Mouse (Mus musculus) macrophage (primary cell): ENCODE data around the gene Dnaaf5. TPM values are rescaled to one million over a fixed set of nuclear protein-coding genes. Genes with fewer than 3 reads are reported as not detected.

ENCODE experiments used
- H3K27ac ChIP-seq: fragments of 350-480 bp; formaldehyde crosslinking; 2 replicates; pipeline ENCODE4 v1.9.0; 2021
- H3K36me3 ChIP-seq: fragments of 350-480 bp; formaldehyde crosslinking; 2 replicates; pipeline ENCODE4 v1.9.0; 2021; ENCODE audit errors: inconsistent target
- H3K4me3 ChIP-seq: fragments of 350-480 bp; formaldehyde crosslinking; 2 replicates; pipeline ENCODE4 v1.9.0; 2021; ENCODE audit errors: inconsistent target
- H3K79me2 ChIP-seq: fragments of 350-480 bp; formaldehyde crosslinking; 2 replicates; pipeline ENCODE4 v1.9.0; 2021; ENCODE audit errors: inconsistent target
- WGBS: methylation state at CpG from one replicate; pipeline ENCODE4 v1.1.7; 2026; ENCODE audit warnings: inconsistent platforms; ENCODE audit not compliant: missing documents; 5-methylcytosine and 5-hydroxymethylcytosine counted together
- polyA plus RNA-seq: library from polyadenylated mRNA; stranded (reverse); fragments of 250-400 nt; gene quantifications from 3 replicates; pipeline ENCODE4 v1.2.4, GENCODE M21; 2018; ENCODE audit warnings: inconsistent platforms

The Dnaaf5 gene
- polyA plus RNA-seq, 1 experiment from 2014 or later, result 7.0 TPM

- Histone ChIP-seq H3K4me3 (no peak overlapping the region), H3K36me3 (peaks cover 19% of the 10 kb centered on the region; the same call in 1 of the 2 replicates), H3K79me2 (no peaks in the 10 kb centered on the region), H3K27ac (no peak overlapping the region)
- 72% methylated on average over 8 of the region's 8 CpGs for WGBS
These were observed 10.9 kb downstream of the Dnaaf5 start for GRCm38 (mm10) chr5:139160899-139161298.

- Histone ChIP-seq H3K4me3 (no peak overlapping the region), H3K27ac (no peak overlapping the region), H3K36me3 (peaks cover 18% of the 10 kb centered on the region; the same call in 1 of the 2 replicates), H3K79me2 (no peaks in the 10 kb centered on the region)
- 50% methylated on average over 10 of the region's 10 CpGs for WGBS
These were observed 11.6 kb downstream of the Dnaaf5 start for GRCm38 (mm10) chr5:139161632-139162031.

- no peaks in the 10 kb centered on the region for H3K79me2 ChIP-seq
- no peak overlapping the region for H3K27ac ChIP-seq
- H3K4me3 ChIP-seq, result no peak overlapping the region
- H3K36me3 ChIP-seq, result peaks cover 29% of the 10 kb centered on the region
- WGBS, result 49% methylated on average over 6 of the region's 6 CpGs
These were observed 16.8 kb downstream of the Dnaaf5 start for GRCm38 (mm10) chr5:139166781-139167361.

- Histone ChIP-seq H3K27ac (no peak overlapping the region), H3K4me3 (no peak overlapping the region), H3K79me2 (no peaks in the 10 kb centered on the region), H3K36me3 (peaks cover 29% of the 10 kb centered on the region)
- 80% methylated on average over 1 of the region's 1 CpGs for WGBS
These were observed 17.5 kb downstream of the Dnaaf5 start for GRCm38 (mm10) chr5:139167548-139167947.

- peaks cover 12% of the 10 kb centered on the region for H3K36me3 ChIP-seq
- WGBS, result 85% methylated on average over 4 of the region's 4 CpGs
These were observed 21.9 kb downstream of the Dnaaf5 start for GRCm38 (mm10) chr5:139171929-139172328.

GRCm38 (mm10) chr5:139174141-139174540, 24.1 kb downstream of the Dnaaf5 start:
- 66% methylated on average over 10 of the region's 10 CpGs for WGBS
- no peaks in the 10 kb centered on the region for H3K79me2 ChIP-seq
- H3K36me3 ChIP-seq, result peaks cover 20% of the 10 kb centered on the region; the same call in 1 of the 2 replicates
- no peak overlapping the region for H3K4me3 ChIP-seq
- H3K27ac ChIP-seq, result no peak overlapping the region

More at GRCm38 (mm10) chr5:139171929-139172328, 21.9 kb downstream of the Dnaaf5 start:
- Histone ChIP-seq H3K79me2 (no peaks in the 10 kb centered on the region), H3K27ac (no peak overlapping the region), H3K4me3 (no peak overlapping the region)

GRCm38 (mm10) chr5:139174556-139175547, 24.8 kb downstream of the Dnaaf5 start:
- peaks cover 20% of the 10 kb centered on the region; the same call in 1 of the 2 replicates for H3K36me3 ChIP-seq
- no peaks in the 10 kb centered on the region for H3K79me2 ChIP-seq
- H3K4me3 ChIP-seq, result no peak overlapping the region
- no peak overlapping the region for H3K27ac ChIP-seq
- 52% methylated on average over 7 of the region's 10 CpGs for WGBS

- Histone ChIP-seq H3K4me3 (no peak overlapping the region), H3K36me3 (peaks cover 16% of the 10 kb centered on the region; the same call in 1 of the 2 replicates), H3K79me2 (no peaks in the 10 kb centered on the region), H3K27ac (no peak overlapping the region)
- 30% methylated on average over 11 of the region's 11 CpGs for WGBS
These were observed 29.0 kb downstream of the Dnaaf5 start for GRCm38 (mm10) chr5:139178895-139179631.

GRCm38 (mm10) chr5:139183131-139183530, 33.1 kb downstream of the Dnaaf5 start:
- no peaks in the 10 kb centered on the region for H3K79me2 ChIP-seq
- peaks cover 11% of the 10 kb centered on the region; the same call in 1 of the 2 replicates for H3K36me3 ChIP-seq
- WGBS, result 97% methylated on average over 2 of the region's 2 CpGs
- H3K4me3 ChIP-seq, result no peak overlapping the region
- H3K27ac ChIP-seq, result no peak overlapping the region

GRCm38 (mm10) chr5:139183601-139184000, 33.6 kb downstream of the Dnaaf5 start:
- no peaks in the 10 kb centered on the region for H3K79me2 ChIP-seq
- no peak overlapping the region for H3K27ac ChIP-seq
- peaks cover 6% of the 10 kb centered on the region; the same call in 1 of the 2 replicates for H3K36me3 ChIP-seq
- no peak overlapping the region for H3K4me3 ChIP-seq
- over 99% methylated on average over 7 of the region's 9 CpGs for WGBS

- H3K4me3 ChIP-seq, result no peak overlapping the region
- H3K27ac ChIP-seq, result no peak overlapping the region
- peaks cover 6% of the 10 kb centered on the region; the same call in 1 of the 2 replicates for H3K36me3 ChIP-seq
- WGBS, result 91% methylated on average over 4 of the region's 4 CpGs
- H3K79me2 ChIP-seq, result no peaks in the 10 kb centered on the region
These were observed 34.9 kb downstream of the Dnaaf5 start for GRCm38 (mm10) chr5:139184897-139185296.

- Histone ChIP-seq H3K4me3 (no peak overlapping the region), H3K79me2 (no peaks in the 10 kb centered on the region), H3K27ac (no peak overlapping the region), H3K36me3 (no peaks in the 10 kb centered on the region)
- 94% methylated on average over 5 of the region's 5 CpGs for WGBS
These were observed 39.7 kb downstream of the Dnaaf5 start for GRCm38 (mm10) chr5:139189726-139190125.

- Histone ChIP-seq H3K36me3 (no peaks in the 10 kb centered on the region), H3K27ac (no peak overlapping the region), H3K4me3 (no peak overlapping the region), H3K79me2 (no peaks in the 10 kb centered on the region)
- WGBS, result 97% methylated on average over 4 of the region's 5 CpGs
These were observed 40.9 kb downstream of the Dnaaf5 start for GRCm38 (mm10) chr5:139190958-139191357.

GRCm38 (mm10) chr5:139198779-139199178, 48.8 kb downstream of the Dnaaf5 start:
- no peak overlapping the region for H3K27ac ChIP-seq
- H3K4me3 ChIP-seq, result no peak overlapping the region
- peaks cover 30% of the 10 kb centered on the region for H3K79me2 ChIP-seq
- WGBS, result 100% methylated on average over 3 of the region's 3 CpGs
- H3K36me3 ChIP-seq, result no peaks in the 10 kb centered on the region
